Mouse (Mus musculus) Muller cell, postnatal 12 days (primary cell): ENCODE results near the gene Nop58.
A peak's percentile ranks its signal among the peaks of the same experiment; 100 is the strongest.
"Not testable (repeated sequence)": the region's sequence is repeated elsewhere in the genome, so short reads cannot be mapped to it uniquely, and the experiment has no call there.

Experiments used
- DNase-seq: peaks from one replicate; pipeline ENCODE4 v3.0.0-alpha.2; 2015; ENCODE audit errors: inconsistent ontology term

The Nop58 gene

DNA sequence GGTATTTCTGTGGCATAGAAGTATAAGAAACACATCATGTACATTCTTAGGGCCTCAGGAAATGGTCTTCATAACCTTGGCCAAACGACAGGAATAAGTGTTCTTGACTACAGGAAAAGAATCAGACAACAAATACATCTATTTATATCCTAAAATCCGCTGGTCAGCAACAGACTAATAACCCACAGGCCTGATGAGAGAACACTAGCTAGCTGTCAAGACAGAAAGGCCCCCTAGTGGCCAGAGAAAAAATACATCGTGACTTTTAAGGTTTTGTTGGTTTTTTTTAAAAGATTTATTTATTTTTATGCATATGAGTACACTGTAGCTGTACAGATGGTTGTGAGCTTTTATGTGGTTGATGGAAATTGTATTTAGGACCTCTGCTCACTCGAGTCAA is 35.1 kb downstream of the Nop58 start:
- peak; percentile 19 for DNase-seq

DNA sequence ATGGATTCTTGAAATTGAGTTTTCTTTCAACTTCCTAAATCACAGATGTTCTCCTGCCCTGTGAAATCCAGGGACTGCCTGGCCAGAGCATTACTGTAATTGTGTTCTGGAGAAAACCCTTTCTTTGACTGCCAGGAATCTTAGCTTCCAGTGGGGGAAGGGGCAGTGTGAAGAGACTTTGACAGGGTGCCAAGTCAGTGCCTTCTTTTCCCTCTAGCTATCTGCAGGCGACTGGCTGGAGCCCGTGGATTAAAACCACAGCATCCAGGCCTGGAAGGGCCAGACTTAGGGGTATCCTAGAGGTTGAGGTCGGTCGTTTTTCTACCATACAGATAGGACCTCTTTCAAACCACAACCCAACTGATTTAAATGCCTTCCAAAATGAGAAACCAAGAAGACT is 40.9 kb downstream of the Nop58 start:
- peak; percentile 66 for DNase-seq

DNA sequence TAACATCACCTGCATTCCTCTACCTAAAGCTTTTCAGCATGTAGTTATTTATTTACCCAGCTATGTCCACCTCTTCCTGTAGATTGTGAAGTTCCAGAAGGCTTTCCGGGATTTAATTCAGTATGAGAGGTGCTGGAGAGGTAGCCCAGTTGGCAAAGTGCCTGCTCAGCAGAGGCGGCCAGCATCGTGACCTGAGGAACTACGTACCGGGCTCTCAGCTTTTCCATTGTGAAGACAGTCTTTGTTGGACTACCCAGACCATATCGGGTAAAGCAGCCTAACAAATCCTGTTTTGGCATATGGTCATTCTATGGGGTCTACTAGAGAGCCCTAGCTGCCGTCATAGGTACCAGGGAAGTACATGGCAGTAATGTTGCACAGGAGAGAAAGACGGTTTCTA is 45.3 kb downstream of the Nop58 start:
- DNase-seq: no peak

DNA sequence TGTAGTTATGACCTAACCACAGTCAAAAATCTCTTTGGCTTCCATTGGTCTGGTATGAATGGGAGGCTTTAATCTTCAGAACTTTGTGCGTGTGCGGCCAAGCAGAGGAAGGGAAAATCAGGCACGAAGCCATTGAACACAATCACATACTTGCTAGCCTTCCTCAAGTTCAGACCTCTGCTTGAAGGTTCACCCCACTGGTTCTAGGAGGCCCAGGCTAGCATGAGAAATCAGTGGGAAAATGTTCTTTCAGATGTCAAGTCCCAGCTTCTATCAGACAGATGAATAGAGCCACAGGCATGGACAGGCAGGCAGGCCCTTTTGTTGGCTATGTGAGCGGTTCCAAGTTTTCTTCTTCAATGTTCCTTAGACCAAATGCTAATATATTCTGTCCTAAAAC is 46.0 kb downstream of the Nop58 start:
- DNase-seq: peak; percentile 54

DNA sequence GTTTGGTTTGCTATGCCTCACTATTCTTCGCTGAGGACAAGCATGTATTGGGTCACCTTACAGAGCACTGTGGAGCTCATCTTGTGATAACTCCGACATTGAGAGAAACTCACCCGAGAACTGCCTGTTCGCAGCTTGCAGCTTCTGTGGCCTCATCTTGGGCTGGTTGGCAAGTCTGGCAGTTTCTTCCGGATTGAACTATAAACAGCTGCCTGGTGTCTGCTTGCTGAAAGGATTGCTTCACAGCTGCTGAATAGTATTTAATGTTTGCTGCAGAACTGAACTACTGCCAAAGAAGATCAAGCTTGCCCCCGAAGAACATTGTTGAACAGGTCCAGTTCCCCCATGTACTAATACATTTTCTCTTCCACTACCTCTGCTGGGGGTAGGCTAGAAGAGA is 49.3 kb downstream of the Nop58 start:
- no peak for DNase-seq

DNA sequence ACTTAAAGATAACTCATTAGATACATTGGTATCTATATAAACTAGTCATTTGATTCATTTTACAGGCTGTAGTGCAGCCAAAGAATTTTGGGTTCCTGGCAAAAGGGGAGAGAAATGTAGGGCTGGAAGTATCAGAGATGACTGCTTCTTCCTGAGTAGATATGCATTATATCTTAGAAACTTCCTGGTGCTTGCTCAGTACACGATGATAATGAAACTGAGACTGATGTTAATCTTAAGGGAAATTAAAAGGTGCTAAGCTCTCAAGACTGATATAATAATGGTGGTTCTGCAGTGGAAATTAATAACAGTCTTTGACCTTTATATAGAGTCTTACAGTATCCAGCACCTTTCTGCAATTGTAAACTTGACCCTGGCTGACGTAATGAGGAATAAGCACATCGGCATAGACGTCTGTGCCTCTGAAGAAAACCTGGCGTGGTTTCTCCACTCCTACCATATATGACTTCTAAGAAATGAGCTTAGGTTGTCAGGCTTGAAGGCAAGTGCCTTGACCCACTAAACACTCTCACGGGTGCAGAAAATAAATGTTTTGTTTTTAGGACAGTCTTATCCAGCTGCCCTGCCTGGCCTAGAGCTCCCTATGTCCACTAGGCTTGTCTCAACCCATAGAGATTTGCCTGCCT is 54.1 kb downstream of the Nop58 start:
- DNase-seq: no peak

DNA sequence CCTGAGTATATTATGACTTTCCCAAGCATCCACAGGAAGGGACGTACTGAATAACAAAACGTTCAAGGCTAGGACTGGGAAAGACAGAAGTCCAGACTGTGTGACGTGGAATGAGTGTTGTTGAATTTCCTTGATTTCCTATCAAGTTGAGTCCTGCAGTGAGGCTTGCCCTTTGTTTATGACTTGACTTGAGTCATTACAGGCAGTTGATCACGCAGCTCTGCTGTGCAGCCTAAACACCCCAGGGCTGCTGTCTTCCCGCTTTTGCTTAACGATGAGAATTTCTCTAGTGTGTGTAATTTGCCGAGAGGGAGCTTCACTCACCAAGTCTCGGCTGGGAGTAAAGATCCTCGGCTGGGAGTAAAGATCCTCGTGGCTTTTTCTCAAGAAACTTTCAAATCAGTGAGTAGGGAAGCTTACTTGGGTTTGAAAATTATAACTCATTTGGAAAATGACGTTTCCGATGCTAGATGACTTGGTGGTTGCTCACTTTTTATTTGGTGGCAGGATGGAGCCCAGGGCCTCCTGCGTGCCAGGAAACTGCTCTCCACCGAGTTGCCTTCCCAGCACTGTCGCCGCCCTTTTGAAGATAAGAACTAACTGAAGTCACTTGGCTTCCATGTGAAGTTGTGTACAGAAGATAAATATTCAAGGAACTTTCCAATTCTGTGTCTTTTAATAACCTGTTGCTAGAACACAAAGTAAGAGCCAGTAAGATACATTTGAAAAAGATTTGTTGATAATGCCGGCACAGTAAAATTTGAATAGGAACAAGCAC is 55.0 kb downstream of the Nop58 start:
- DNase-seq: no peak

DNA sequence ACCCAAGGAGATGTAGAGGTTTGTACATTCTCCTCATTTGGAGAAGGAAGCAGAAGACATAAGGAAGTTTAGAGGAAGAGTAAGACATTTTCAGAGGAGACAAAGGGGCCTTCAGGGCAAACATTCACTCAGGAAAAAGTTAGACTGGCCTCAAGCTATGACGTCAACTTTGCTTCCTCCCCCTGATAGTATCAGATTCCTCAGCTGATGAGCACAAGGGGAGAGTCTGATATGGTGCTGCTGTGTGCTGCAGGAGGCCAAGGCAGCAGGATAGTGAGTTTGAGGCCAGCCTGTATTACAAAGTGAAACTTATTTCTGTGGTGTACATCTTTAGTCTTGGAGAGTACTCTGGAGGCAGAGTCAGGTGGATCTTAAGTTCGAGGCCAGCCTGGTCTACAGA is 64.3 kb downstream of the Nop58 start:
- DNase-seq: no peak

DNA sequence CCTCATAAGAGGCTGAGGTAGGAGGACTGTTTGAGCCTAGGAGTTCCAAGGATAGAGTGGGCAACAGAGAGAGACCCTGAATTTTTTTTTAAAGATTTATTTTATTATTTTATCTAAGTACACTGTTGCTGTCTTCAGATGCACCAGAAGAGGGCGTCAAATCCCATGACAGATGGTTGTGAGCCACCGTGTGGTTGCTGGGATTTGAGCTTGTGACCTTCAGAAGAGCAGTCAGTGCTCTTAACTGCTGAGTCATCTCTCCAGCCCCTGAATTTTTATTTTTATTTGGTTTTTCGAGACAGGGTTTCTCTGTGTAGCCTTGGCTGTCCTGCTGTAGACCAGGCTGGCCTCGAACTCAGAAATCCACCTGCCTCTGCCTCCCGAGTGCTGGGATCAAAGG is 65.0 kb downstream of the Nop58 start:
- DNase-seq: not testable (repeated sequence)

DNA sequence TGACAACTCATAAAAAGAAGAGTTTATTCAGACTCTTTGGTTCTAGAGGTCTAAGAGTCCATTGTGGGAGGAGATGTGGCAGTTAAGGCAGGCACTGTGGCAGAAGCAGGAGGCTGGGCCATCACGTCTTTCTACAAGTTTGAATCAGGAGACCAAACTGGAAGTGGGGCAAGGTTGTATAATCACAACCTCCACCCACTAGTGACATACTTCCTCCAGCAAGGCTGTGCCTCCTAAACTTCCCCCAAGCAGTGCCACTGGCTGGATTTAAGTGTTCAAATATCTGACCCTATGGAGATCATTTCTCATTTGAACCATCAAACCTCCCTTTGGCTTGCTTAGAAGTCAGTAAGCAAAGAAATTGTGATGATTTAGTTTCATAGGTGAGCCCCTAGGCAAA is 70.5 kb downstream of the Nop58 start:
- DNase-seq: no peak

DNA sequence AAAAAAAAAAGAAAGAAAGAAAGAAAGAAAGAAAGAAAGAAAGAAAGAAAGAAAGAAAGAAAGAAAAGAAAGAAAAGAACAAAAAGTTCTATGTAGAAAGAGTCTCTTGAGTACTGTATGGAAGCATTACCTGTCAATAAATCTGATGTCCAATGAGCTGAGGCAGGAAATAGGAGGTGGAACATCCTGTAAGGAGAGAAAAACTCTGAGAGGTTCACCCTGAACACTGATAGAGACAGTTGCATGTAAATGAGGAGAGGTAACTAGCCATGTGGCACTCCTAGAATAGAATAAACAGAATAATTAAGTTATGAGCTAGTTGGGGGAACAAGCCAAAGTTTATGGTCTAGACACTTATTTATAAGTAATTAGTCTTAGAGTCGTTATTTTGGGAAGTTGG is 73.6 kb downstream of the Nop58 start:
- DNase-seq: no peak

DNA sequence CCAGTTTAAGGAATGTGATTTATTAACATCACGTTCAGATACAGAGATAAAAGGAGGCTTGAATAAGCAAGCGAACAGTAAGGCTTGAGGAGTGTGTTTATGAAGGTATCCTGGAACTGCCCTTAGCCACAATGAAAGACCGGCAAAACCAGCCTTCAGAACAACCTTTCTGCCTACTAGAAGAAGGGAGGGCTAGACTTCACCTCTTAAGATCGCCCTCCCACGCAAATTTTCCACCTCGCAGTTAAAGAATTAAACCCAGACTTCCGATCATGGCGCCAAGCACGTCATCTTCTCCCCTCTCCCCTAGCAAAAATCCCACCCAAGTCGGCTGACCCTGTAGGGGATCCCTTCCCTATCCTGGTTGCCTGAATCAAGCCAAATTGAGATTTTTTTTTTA is 77.4 kb downstream of the Nop58 start:
- DNase-seq: no peak

DNA sequence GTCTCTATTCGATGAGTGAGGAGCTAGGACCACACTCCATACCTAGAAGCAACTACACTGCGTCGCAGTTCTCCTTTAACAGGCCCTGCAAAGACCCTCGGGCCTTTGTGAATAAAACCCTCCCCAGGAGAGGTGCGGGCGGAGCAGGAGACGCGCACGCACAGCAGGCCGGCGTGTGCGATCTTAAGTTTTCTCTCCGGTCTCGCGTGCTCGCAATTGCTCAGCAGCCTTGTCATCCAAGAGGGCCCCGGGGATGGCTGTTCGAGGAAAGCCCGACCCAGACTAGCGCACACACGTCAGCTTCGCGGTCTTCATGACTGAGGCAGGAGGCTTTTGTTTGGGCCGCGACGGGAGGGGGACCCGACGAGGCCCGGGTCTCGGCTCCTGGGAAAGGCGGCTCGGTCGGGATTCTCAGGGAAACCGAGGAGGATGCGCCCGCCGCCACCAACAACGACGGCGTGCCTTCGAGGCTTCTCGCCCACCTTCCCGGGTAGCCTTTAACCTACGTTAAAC is 77.9 kb downstream of the Nop58 start:
- no peak for DNase-seq

DNA sequence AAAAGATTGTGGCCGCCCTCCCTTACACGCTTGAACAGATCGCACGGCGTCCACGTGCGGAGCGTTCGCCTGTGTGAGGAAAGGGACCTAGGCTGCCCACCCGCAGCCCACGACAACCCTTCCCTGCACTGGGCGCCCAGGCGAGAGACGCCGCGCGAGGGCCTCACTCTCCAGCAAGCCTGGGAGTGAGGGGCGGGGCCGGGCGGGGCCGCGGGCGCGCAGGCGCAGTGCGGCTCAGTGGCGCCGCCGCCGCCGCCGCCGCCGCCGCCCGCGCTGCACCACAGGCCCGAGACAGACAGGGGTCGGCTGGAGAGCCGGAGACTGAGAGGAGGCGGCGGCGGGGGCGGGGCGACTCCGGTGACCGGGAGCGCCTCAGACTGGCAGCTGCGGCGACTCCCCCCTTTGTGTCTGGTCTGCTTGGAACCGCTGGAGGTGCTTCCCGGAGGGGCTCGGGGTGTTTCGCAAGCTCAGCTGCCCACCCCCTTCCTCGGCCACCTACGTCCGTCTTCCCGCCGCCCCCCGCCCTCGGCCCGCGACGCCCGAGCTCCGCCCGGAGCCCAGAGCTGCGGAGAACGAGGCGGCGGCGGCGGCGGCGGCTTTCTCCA is 78.5 kb downstream of the Nop58 start, which contains the start of gene Bmpr2:
TSS of gene Bmpr2 (plus strand) at position 237 of the 605 bp plus-strand sequence.
- DNase-seq: peak; percentile 92

DNA sequence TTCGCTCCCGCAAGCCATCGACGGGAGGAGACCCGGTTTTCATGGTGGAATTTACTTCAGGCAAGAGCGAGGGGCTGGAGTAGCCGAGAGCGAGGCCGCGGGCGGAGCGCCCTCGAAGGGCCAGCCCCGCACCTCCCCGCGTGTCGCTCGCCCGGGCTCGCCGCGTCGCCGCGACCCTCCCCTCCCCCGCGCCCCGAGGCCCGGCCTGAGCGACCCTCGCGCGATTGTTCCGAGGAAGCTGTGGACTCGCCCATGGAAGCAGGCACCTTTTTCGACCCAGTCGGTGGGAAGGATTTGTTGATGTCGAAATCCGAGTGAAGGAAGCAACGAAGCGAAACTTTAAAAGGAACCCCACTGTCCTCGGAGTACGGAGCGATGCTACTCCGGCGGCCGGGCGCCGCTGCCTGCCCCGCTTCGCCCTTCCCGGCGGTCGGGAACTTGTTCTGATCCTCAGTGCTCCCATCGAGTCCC is 79.0 kb downstream of the Nop58 start:
- DNase-seq: no peak

DNA sequence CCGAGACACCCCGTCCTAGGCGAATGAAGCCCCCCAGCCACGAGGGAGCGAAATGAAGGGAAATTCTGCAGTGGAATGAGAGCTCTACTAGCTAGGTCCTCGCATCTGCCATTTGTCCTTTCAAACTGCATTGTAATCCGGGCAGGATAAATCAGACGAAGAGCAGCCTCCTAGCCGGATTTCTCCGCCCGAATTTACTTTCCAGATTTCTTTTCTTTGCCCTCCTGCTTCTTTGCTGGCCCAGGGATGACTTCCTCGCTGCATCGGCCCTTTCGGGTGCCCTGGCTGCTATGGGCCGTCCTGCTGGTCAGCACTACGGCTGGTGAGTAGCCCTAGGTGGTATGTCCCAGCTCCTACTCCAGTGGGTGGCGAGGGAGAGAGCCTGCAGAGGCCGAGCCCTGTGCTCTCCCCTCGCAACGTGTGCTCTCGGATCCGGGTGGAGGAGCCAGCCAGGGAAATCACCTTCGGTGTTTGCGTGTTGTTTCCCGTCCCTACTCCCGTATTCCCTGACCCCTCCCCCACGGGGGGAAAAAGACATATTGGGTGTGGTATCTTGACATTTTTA is 79.7 kb downstream of the Nop58 start:
- DNase-seq: peak; percentile 58

DNA sequence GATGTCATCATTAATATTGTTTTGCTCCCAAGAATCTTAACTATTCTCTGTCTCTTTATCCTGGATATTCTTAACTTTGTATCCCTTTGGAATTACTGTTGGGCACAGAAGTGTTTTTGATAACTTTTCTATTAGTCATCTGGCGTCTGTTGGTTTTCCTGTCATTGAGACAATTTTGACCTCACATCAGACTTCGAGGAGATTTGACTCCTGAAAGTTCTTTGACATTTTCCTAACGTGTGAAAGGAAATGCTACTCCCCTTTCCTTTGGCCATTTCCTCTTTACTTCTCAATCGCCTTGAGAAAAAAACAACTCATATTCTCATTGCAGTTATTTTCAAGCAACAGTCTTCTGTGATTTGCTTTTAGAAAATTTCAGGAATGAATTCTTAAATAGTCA is 80.5 kb downstream of the Nop58 start:
- DNase-seq: no peak

DNA sequence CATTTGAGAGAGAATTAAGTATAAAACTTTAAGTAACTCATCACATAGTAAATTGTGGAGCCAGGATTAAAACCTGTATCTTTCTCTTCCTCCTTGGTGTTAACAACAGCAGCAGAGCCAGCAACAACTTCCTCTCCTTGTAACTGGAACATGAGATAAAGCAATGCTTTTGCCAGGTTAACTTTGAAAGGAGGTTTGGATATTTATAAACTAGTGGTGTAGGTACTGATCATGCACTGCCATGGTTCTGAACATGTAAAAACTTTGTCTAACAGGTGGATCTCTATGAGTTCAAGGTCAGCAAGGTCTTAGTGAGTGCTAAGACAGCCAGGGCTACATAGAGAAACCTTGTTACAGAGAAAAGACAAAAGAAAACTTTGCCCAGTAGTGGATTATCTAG is 81.9 kb downstream of the Nop58 start:
- peak; percentile 6 for DNase-seq
